Mouse (Mus musculus): ENCODE results near the gene Rpl18. TPM values are rescaled to one million over a fixed set of nuclear protein-coding genes. Genes with fewer than 3 reads are reported as not detected.

Rpl18 gene
- polyA plus RNA-seq, 1 experiment from 2014 or later = 893 TPM

DNA sequence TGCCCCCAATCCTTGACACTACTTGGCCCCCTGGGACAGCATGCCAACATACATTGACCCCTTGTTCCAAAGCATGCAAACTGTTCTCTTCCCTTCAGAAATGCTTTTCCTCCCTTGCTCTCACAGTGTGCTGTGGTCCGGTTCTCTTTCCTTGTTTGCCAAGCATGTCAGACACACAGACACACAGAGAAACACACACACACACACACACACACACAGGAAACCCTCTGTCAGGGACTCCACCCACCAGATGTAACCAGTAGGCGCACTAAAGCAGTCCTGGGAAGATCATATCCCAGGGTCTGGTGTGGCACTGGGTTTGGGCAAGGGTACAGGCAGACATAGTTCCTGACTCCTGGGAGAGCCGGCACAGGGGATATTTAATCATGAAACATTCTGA, 28.4 kb upstream of the Rpl18 start:
- Histone ChIP-seq H3K36me3 (ENCODE audit: control insufficient read depth, insufficient read depth, low read length) (no peaks in the 10 kb centered on the region), H3K4me1 (replicated peaks; ENCODE audit: control insufficient read depth, insufficient read depth) (peaks cover 7% of the 10 kb centered on the region; the same call in 1 of the 2 replicates), H3K4me2 (replicated peaks; ENCODE audit: low read depth) (no peak overlapping the region), H3K9ac (ENCODE audit: low read length) (no peak overlapping the region), H3K27ac (replicated peaks) (no peak overlapping the region), H3K27me3 (ENCODE audit: control insufficient read depth, insufficient read depth, low read length) (no peaks in the 10 kb centered on the region), H3K4me3 (ENCODE audit: low read depth, low read length) (no peak overlapping the region), H3K9me3 (ENCODE audit: control insufficient read depth, low read length) (no peaks in the 10 kb centered on the region)
- TF ChIP-seq EP300 (optimal IDR thresholded peaks at IDR 0.05) (no peak), CTCF (IDR thresholded peaks at IDR 0.05; ENCODE audit: low read depth) (no peak)
- WGBS = 53% methylated on average over 3 of the region's 3 CpGs
- no peak for ATAC-seq (ENCODE audit: low FRiP score, low TSS enrichment)
- no peak for DNase-seq (ENCODE audit: low spot score)

DNA sequence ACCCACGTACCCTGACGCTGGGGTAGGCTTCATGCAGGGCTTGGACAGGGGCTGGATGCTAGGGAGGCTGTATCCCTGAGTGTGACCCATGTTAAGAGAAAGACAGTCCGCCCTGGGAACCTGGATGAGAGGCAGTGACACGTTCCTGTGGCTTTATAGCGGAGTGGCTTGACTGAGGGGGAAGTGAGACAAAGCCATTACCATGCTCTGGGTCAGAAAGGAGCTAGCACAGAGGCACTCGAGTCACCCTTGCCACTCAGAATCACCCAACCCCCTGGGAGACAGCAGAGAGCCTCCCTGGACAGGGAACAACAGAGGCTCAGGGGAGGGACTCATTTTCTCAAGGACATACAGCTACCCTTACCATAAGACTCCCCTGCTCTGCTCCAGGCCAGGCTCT, 26.2 kb upstream of the Rpl18 start:
- no peak for ATAC-seq (ENCODE audit: low FRiP score, low TSS enrichment)
- WGBS = 65% methylated on average over 6 of the region's 6 CpGs
- no peak for DNase-seq (ENCODE audit: low spot score)
- Histone ChIP-seq H3K27ac (replicated peaks) (no peak overlapping the region), H3K9ac (ENCODE audit: low read length) (no peak overlapping the region), H3K4me1 (replicated peaks; ENCODE audit: control insufficient read depth, insufficient read depth) (peaks cover 7% of the 10 kb centered on the region; the same call in 1 of the 2 replicates), H3K4me2 (replicated peaks; ENCODE audit: low read depth) (no peak overlapping the region), H3K4me3 (ENCODE audit: low read depth, low read length) (no peak overlapping the region), H3K9me3 (ENCODE audit: control insufficient read depth, low read length) (no peaks in the 10 kb centered on the region), H3K36me3 (ENCODE audit: control insufficient read depth, insufficient read depth, low read length) (no peaks in the 10 kb centered on the region), H3K27me3 (ENCODE audit: control insufficient read depth, insufficient read depth, low read length) (no peaks in the 10 kb centered on the region)
- no peak for TF ChIP-seq CTCF (IDR thresholded peaks at IDR 0.05; ENCODE audit: low read depth)
- TF ChIP-seq EP300 (optimal IDR thresholded peaks at IDR 0.05) = no peak

DNA sequence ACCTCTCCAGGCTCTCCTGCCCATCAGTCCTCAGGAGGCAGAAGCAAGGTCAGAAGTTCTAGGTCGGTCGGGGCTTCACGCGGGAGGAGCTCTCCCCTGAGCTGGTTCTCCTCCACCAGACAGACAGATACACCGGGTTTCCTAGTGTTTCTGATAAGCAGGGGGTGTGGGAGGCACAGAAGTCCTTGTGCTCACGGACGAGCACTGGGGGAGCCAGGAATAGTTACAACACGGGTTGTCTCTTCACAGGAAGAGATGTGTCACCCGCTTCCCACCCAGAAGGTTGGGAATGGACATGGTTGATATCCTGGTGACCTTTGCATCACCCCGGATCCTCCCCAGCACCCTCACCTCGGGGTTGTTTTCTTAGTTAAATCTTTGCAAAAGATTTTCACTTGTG, 25.5 kb upstream of the Rpl18 start:
- H3K4me2 ChIP-seq (replicated peaks; ENCODE audit: low read depth) = no peak overlapping the region
- no peak for TF ChIP-seq EP300 (optimal IDR thresholded peaks at IDR 0.05)
- TF ChIP-seq CTCF (IDR thresholded peaks at IDR 0.05; ENCODE audit: low read depth) = no peak
- peaks cover 7% of the 10 kb centered on the region; the same call in 1 of the 2 replicates for H3K4me1 ChIP-seq (replicated peaks; ENCODE audit: control insufficient read depth, insufficient read depth)
- DNase-seq (ENCODE audit: low spot score) (no peak), ATAC-seq (ENCODE audit: low FRiP score, low TSS enrichment) (no peak)
- no peak overlapping the region for H3K4me3 ChIP-seq (ENCODE audit: low read depth, low read length)
- no peak overlapping the region for H3K9ac ChIP-seq (ENCODE audit: low read length)
- H3K27me3 ChIP-seq (ENCODE audit: control insufficient read depth, insufficient read depth, low read length) = no peaks in the 10 kb centered on the region
- no peak overlapping the region for H3K27ac ChIP-seq (replicated peaks)
- no peaks in the 10 kb centered on the region for H3K9me3 ChIP-seq (ENCODE audit: control insufficient read depth, low read length)
- H3K36me3 ChIP-seq (ENCODE audit: control insufficient read depth, insufficient read depth, low read length) = no peaks in the 10 kb centered on the region
- 66% methylated on average over 11 of the region's 11 CpGs for WGBS

DNA sequence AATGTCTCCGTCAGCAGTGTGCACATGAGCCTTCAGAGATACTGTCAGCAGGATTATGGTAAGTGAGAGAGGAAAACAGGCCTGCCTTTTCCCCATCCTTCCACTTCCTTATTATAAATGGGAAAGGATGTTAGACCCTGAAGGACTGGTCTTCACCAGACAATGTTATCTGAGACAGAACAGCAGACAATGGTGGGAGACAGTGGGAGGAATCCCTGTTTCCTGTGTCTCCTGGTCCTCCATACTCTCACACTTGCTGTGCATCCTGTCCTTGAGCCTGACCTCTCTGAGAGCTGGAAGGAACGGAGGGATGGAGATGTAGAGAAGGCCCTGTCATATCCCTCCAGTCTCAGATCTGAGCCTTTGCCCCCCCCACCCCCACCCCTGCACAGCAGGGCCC, 22.9 kb upstream of the Rpl18 start:
- no peak overlapping the region for H3K9ac ChIP-seq (ENCODE audit: low read length)
- H3K4me2 ChIP-seq (replicated peaks; ENCODE audit: low read depth) = no peak overlapping the region
- H3K27me3 ChIP-seq (ENCODE audit: control insufficient read depth, insufficient read depth, low read length) = no peaks in the 10 kb centered on the region
- WGBS = 76% methylated on average over 2 of the region's 2 CpGs
- TF ChIP-seq EP300 (optimal IDR thresholded peaks at IDR 0.05) (no peak), CTCF (IDR thresholded peaks at IDR 0.05; ENCODE audit: low read depth) (no peak)
- no peak overlapping the region for H3K4me3 ChIP-seq (ENCODE audit: low read depth, low read length)
- no peaks in the 10 kb centered on the region for H3K36me3 ChIP-seq (ENCODE audit: control insufficient read depth, insufficient read depth, low read length)
- DNase-seq (ENCODE audit: low spot score) = no peak
- no peaks in the 10 kb centered on the region for H3K4me1 ChIP-seq (replicated peaks; ENCODE audit: control insufficient read depth, insufficient read depth)
- ATAC-seq (ENCODE audit: low FRiP score, low TSS enrichment) = no peak
- H3K9me3 ChIP-seq (ENCODE audit: control insufficient read depth, low read length) = no peaks in the 10 kb centered on the region
- no peak overlapping the region for H3K27ac ChIP-seq (replicated peaks)

DNA sequence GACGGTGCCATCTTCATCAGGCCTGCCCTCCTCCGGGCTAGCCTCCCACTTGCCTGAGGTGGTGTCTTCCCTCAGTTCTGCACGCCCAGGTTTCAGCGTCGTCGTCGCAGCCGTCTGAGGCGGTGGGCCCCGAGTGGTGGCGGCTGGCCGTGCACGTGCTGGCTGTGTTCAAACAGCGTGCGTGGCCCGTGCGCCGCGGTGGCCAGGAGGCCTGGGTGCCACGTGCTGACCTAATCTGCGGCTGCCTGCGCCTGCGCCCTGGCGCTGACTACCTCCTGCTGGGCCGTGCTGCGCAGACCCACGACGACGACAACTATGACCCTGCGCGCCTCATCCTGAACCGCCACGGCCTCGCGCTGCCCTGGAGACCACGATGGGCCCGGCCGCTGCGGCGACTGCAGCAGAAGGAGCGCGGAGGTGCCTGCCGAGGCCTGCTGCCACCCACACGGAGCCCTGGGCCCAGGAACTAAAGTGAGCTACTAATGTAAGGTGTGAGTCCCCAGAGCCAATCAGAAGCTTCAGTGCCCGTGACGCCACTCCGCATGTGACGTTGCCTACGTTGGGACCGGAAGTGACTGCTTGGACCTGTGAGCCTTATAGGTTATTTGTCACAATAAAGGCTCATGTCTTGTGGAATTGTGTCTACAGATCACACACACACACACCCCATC, 21.2 kb upstream of the Rpl18 start, which contains the start of gene Sec1:
Gene Sec1 (minus strand): TSS at position 482 of the 671 bp plus-strand sequence.
- no peaks in the 10 kb centered on the region for H3K9me3 ChIP-seq (ENCODE audit: control insufficient read depth, low read length)
- no peak for ATAC-seq (ENCODE audit: low FRiP score, low TSS enrichment)
- no peaks in the 10 kb centered on the region for H3K27me3 ChIP-seq (ENCODE audit: control insufficient read depth, insufficient read depth, low read length)
- no peak within 1 kb of the TSS for H3K9ac ChIP-seq (ENCODE audit: low read length)
- no peak within 1 kb of the TSS for H3K27ac ChIP-seq (replicated peaks)
- H3K4me3 ChIP-seq (ENCODE audit: low read depth, low read length) = no peak within 1 kb of the TSS
- no peaks in the 10 kb centered on the region for H3K4me1 ChIP-seq (replicated peaks; ENCODE audit: control insufficient read depth, insufficient read depth)
- DNase-seq (ENCODE audit: low spot score) = no peak
- no peak within 1 kb of the TSS for H3K4me2 ChIP-seq (replicated peaks; ENCODE audit: low read depth)
- H3K36me3 ChIP-seq (ENCODE audit: control insufficient read depth, insufficient read depth, low read length) = no peaks in the 10 kb centered on the region
- WGBS = 91% methylated on average over 50 of the region's 50 CpGs
- TF ChIP-seq CTCF (IDR thresholded peaks at IDR 0.05; ENCODE audit: low read depth) (no peak), EP300 (optimal IDR thresholded peaks at IDR 0.05) (no peak)

DNA sequence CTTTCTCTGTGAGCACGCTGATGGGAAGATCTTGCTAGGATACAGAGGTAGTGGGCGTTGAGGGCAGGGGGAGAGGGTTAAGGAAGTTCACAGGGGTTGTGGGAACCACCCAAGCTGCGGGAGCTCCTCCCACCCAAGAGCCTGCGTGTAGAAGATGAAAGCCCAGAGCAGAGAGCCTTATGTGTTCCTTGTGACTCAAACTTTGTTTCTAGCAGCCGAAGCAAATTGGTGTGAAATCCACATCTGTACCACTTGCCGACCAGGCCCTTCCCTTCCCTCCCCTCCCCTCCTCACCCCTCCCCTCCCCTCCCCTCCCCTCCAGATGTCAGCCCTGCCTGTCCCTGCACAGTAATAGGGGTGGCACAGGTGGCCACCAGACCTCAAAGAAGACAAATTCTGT, 20.2 kb upstream of the Rpl18 start:
- H3K9me3 ChIP-seq (ENCODE audit: control insufficient read depth, low read length) = no peaks in the 10 kb centered on the region
- no peak overlapping the region for H3K9ac ChIP-seq (ENCODE audit: low read length)
- no peaks in the 10 kb centered on the region for H3K4me1 ChIP-seq (replicated peaks; ENCODE audit: control insufficient read depth, insufficient read depth)
- DNase-seq (ENCODE audit: low spot score) (no peak), ATAC-seq (ENCODE audit: low FRiP score, low TSS enrichment) (no peak)
- no peak overlapping the region for H3K27ac ChIP-seq (replicated peaks)
- H3K27me3 ChIP-seq (ENCODE audit: control insufficient read depth, insufficient read depth, low read length) = no peaks in the 10 kb centered on the region
- no peaks in the 10 kb centered on the region for H3K36me3 ChIP-seq (ENCODE audit: control insufficient read depth, insufficient read depth, low read length)
- WGBS = 14% methylated on average over 6 of the region's 6 CpGs
- no peak overlapping the region for H3K4me3 ChIP-seq (ENCODE audit: low read depth, low read length)
- TF ChIP-seq EP300 (optimal IDR thresholded peaks at IDR 0.05) (no peak), CTCF (IDR thresholded peaks at IDR 0.05; ENCODE audit: low read depth) (no peak)
- no peak overlapping the region for H3K4me2 ChIP-seq (replicated peaks; ENCODE audit: low read depth)

All from stomach, postnatal 0 days (tissue).